Comparison of ENCODE assay signal across 21 mouse cellular contexts in genomic region chr8:115070225-115070624, GRCm38 (mm10).
DNase-seq lines count a peak whose midpoint lies in the region; ATAC-seq and TF ChIP-seq lines count a peak whose summit lies in the region.
"Had no signal": no experiment of that assay in that cellular context is flagged by ENCODE, and none has a peak within 500 bp of the region (broad histone marks: within the 10 kb centered on the region; RNA-seq: fewer than 3 reads in every experiment).

No protein-coding gene starts in this region.

- intact Hi-C loops in gastrocnemius, adult 2 months (cut with DNase I): no loop called here

- no peak overlapping the region for H3K4me3 ChIP-seq in gastrocnemius, adult 2 months
- H3K4me3 ChIP-seq: embryonic facial prominence, embryonic 12.5 days; erythroblast, embryonic 14.5 days; forebrain, embryonic 15.5 days; heart, embryonic 12.5 days; hindbrain, embryonic 15.5 days; layer of hippocampus, adult 2 months; neural tube, embryonic 13.5 days had no signal

- TF ChIP-seq CTCF in gastrocnemius, adult 2 months (IDR thresholded peaks at IDR 0.05): no peak

- no peak overlapping the region for H3K27ac ChIP-seq in gastrocnemius, adult 2 months
- H3K27ac ChIP-seq: embryonic facial prominence, embryonic 12.5 days; forebrain, embryonic 15.5 days; hindbrain, embryonic 15.5 days; layer of hippocampus, adult 2 months; liver, embryonic 14.5 days; neural tube, embryonic 13.5 days had no signal

- DNase-seq in A20 (ENCODE audit: low read depth, low spot score): peak; percentile 35
- DNase-seq in CD4-positive helper T cell, adult 2 months (ENCODE audit: low read depth, low spot score): peak; percentile 39
- peak; percentile 23 for DNase-seq in naive thymus-derived CD4-positive, alpha-beta T cell, adult 2 months (ENCODE audit: low read depth)
- DNase-seq in gastrocnemius, adult 2 months: no peak
- DNase-seq in spleen, postnatal 10 days (ENCODE audit: low spot score in 2 of 2): no peak
- DNase-seq in embryo, embryonic 9.5 days (ENCODE audit: extremely low spot score): no peak
- DNase-seq: cerebellum, adult 8-10 months; heart, postnatal 36 days; kidney, adult 2 months; kidney, postnatal 10 days; layer of hippocampus, postnatal 36 days; lung, postnatal 10 days had no signal

- peak; percentile 84 for ATAC-seq in granulocyte monocyte progenitor cell, adult 5-6 weeks (replicated peaks; ENCODE audit: poor library complexity, severe bottlenecking)
- ATAC-seq: forebrain, embryonic 15.5 days had no signal

Comparison
In these comparisons a context has a peak if more than half of its experiments do, and no peak if none do; other contexts are left out.
1. DNase-seq: peak in A20 (single experiment), CD4-positive helper T cell, adult 2 months (single experiment) and naive thymus-derived CD4-positive, alpha-beta T cell, adult 2 months (single experiment); none in gastrocnemius, adult 2 months (single experiment), spleen, postnatal 10 days (0 of 2) and embryo, embryonic 9.5 days (single experiment).